Mouse (Mus musculus): ENCODE results near the gene Aacs. TPM values are rescaled to one million over a fixed set of nuclear protein-coding genes. Genes with fewer than 3 reads are reported as not detected.
"Not testable (repeated sequence)": the region's sequence is repeated elsewhere in the genome, so short reads cannot be mapped to it uniquely, and the experiment has no call there.

The Aacs gene
- 37.7 and 39.8 TPM in 2 replicates for polyA plus RNA-seq (2014; fragmentation: Nextera tagmentation; extraction: Ambion mirVana)

DNA sequence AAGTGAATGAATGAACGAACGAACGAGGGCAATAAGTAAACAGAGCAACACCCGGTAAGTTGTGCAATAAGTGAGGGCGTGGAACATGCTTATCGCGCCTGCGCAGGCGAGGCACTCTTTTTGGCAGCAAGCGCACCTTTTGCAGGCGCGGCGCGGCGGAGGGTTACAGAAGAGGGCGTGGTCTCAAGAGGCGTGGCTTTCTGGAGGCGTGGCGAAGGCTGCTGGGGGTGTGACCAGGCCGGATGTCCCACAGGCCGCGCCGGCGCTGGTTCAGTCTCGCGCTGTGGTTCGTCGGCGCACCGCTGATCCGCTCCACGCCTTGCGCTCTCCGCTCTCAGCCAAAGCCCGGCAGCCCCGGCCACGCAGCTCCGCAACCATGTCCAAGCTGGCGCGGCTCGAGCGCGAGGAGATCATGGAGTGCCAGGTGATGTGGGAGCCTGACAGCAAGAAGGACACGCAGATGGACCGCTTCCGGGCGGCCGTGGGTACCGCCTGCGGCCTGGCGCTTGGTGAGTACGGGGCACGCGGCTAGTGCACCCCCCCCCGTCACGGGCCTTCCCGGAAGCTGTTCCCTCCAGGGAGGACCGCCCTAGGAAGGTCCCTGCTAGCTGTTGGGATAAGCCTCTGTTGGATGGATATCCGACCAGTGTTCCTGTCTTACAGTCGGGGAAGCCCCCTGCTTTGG lies at the start of gene Aacs:
Gene Aacs, plus strand, starts transcription at position 214 of the 685 bp plus-strand sequence.
- peak within 1 kb of the TSS; percentile 70 for H3K9ac ChIP-seq (ENCODE audit: low read depth, low read length)
- WGBS: under 1% methylated on average over 40 of the region's 60 CpGs

GRCm38 (mm10) chr5:125426343-125426742 lies 49.3 kb upstream of the Aacs start:
- Histone ChIP-seq H3K4me1 (ENCODE audit: control insufficient read depth, insufficient read depth, low read length) (no peaks in the 10 kb centered on the region), H3K4me3 (ENCODE audit: low read depth, low read length) (no peak overlapping the region), H3K36me3 (ENCODE audit: control insufficient read depth, insufficient read depth, low read length) (peaks cover 99% of the 10 kb centered on the region), H3K27me3 (replicated peaks; ENCODE audit: control insufficient read depth, insufficient read depth, low read length) (no peaks in the 10 kb centered on the region), H3K4me2 (ENCODE audit: low read depth, low read length) (no peak overlapping the region), H3K9me3 (ENCODE audit: control insufficient read depth, low read length) (no peaks in the 10 kb centered on the region), H3K9ac (ENCODE audit: low read depth, low read length) (no peak overlapping the region), H3K27ac (replicated peaks; ENCODE audit: low read depth, low read length) (no peak overlapping the region)
- ATAC-seq (ENCODE audit: low read depth) (no peak), DNase-seq (ENCODE audit: low spot score) (no peak)
- WGBS: 95% methylated on average over 10 of the region's 10 CpGs

More for the DNA sequence above, at the start of gene Aacs:
- Histone ChIP-seq H3K27me3 (replicated peaks; ENCODE audit: control insufficient read depth, insufficient read depth, low read length) (no peaks in the 10 kb centered on the region), H3K9me3 (ENCODE audit: control insufficient read depth, low read length) (no peaks in the 10 kb centered on the region), H3K4me1 (ENCODE audit: control insufficient read depth, insufficient read depth, low read length) (peaks cover 14% of the 10 kb centered on the region; the same call in 1 of the 2 replicates), H3K27ac (replicated peaks; ENCODE audit: low read depth, low read length) (peak within 1 kb of the TSS; percentile 22; the same call in 1 of the 2 replicates), H3K36me3 (ENCODE audit: control insufficient read depth, insufficient read depth, low read length) (0 out of 2 replicates have a peak, but pooled peaks cover 4% of the 10 kb centered on the region), H3K4me3 (ENCODE audit: low read depth, low read length) (peak within 1 kb of the TSS; percentile 65), H3K4me2 (ENCODE audit: low read depth, low read length) (peak within 1 kb of the TSS; percentile 70)
- DNase-seq (ENCODE audit: low spot score) (peak; percentile 97), ATAC-seq (ENCODE audit: low read depth) (peak; percentile 94)

GRCm38 (mm10) chr5:125432324-125432723 lies 43.3 kb upstream of the Aacs start:
- peaks cover 45% of the 10 kb centered on the region for H3K36me3 ChIP-seq (ENCODE audit: control insufficient read depth, insufficient read depth, low read length)
- not testable (repeated sequence) for H3K4me2 ChIP-seq (ENCODE audit: low read depth, low read length); DNase-seq (ENCODE audit: low spot score); H3K27ac ChIP-seq (replicated peaks; ENCODE audit: low read depth, low read length); H3K4me3 ChIP-seq (ENCODE audit: low read depth, low read length); H3K27me3 ChIP-seq (replicated peaks; ENCODE audit: control insufficient read depth, insufficient read depth, low read length); ATAC-seq (ENCODE audit: low read depth); H3K4me1 ChIP-seq (ENCODE audit: control insufficient read depth, insufficient read depth, low read length); H3K9me3 ChIP-seq (ENCODE audit: control insufficient read depth, low read length); H3K9ac ChIP-seq (ENCODE audit: low read depth, low read length)
- WGBS: 95% methylated on average over 2 of the region's 2 CpGs

DNA sequence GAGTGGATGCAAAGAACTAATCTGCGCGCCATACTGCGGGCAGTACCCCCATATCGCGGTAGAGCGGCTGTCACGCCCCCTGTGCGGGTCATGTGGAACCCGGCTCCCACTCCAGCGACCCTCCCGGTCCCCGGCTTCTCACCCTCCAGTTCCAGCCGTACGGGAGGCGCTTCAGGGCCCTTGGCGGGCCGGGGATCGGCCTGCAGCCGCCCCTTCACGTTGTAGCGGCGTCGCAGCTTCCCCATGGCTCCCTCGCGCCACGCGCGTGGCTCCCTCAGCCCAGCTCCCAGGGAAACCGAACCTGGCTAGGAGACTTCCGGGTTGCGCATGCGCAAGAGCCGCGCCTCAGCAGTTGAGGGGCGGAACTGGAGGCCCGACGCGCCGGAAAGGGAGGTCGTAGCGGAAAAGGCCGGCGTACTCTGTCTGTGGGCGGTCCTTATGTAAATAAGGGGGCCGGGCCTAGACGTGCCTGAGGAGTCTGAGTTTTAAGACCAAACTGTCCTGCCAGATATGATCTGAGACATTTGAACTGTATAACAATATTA lies 41.7 kb upstream of the Aacs start, which contains the start of gene Dhx37:
Gene Dhx37, minus strand, starts transcription at position 329 of the 545 bp plus-strand sequence.
- Histone ChIP-seq H3K9ac (ENCODE audit: low read depth, low read length) (peak within 1 kb of the TSS; percentile 88), H3K4me1 (ENCODE audit: control insufficient read depth, insufficient read depth, low read length) (peaks cover 7% of the 10 kb centered on the region), H3K4me2 (ENCODE audit: low read depth, low read length) (peak within 1 kb of the TSS; percentile 92), H3K4me3 (ENCODE audit: low read depth, low read length) (peak within 1 kb of the TSS; percentile 79), H3K27me3 (replicated peaks; ENCODE audit: control insufficient read depth, insufficient read depth, low read length) (no peaks in the 10 kb centered on the region), H3K36me3 (ENCODE audit: control insufficient read depth, insufficient read depth, low read length) (peaks cover 30% of the 10 kb centered on the region), H3K9me3 (ENCODE audit: control insufficient read depth, low read length) (no peaks in the 10 kb centered on the region), H3K27ac (replicated peaks; ENCODE audit: low read depth, low read length) (peak within 1 kb of the TSS; percentile 39; the same call in 1 of the 2 replicates)
- peak; percentile 99 for ATAC-seq (ENCODE audit: low read depth)
- peak; percentile 98 for DNase-seq (ENCODE audit: low spot score)
- 0% methylated on average over 32 of the region's 46 CpGs for WGBS

GRCm38 (mm10) chr5:125434347-125434746 lies 41.3 kb upstream of the Aacs start:
- not testable (repeated sequence) for H3K9ac ChIP-seq (ENCODE audit: low read depth, low read length); H3K9me3 ChIP-seq (ENCODE audit: control insufficient read depth, low read length); H3K4me1 ChIP-seq (ENCODE audit: control insufficient read depth, insufficient read depth, low read length); H3K27ac ChIP-seq (replicated peaks; ENCODE audit: low read depth, low read length); DNase-seq (ENCODE audit: low spot score); H3K27me3 ChIP-seq (replicated peaks; ENCODE audit: control insufficient read depth, insufficient read depth, low read length); ATAC-seq (ENCODE audit: low read depth)
- peak overlapping the region; percentile 79 for H3K4me3 ChIP-seq (ENCODE audit: low read depth, low read length)
- 60% methylated on average over 15 of the region's 15 CpGs for WGBS
- peaks cover 25% of the 10 kb centered on the region for H3K36me3 ChIP-seq (ENCODE audit: control insufficient read depth, insufficient read depth, low read length)
- peak overlapping the region; percentile 92 for H3K4me2 ChIP-seq (ENCODE audit: low read depth, low read length)

- Histone ChIP-seq H3K9ac (ENCODE audit: low read depth, low read length) (peak overlapping the region; percentile 89), H3K27me3 (replicated peaks; ENCODE audit: control insufficient read depth, insufficient read depth, low read length) (no peaks in the 10 kb centered on the region), H3K27ac (replicated peaks; ENCODE audit: low read depth, low read length) (peak overlapping the region; percentile 67; the same call in 1 of the 2 replicates), H3K9me3 (ENCODE audit: control insufficient read depth, low read length) (no peaks in the 10 kb centered on the region), H3K36me3 (ENCODE audit: control insufficient read depth, insufficient read depth, low read length) (no peaks in the 10 kb centered on the region), H3K4me3 (ENCODE audit: low read depth, low read length) (peak overlapping the region; percentile 94), H3K4me1 (ENCODE audit: control insufficient read depth, insufficient read depth, low read length) (peaks cover 4% of the 10 kb centered on the region), H3K4me2 (ENCODE audit: low read depth, low read length) (peak overlapping the region; percentile 89)
- DNase-seq (ENCODE audit: low spot score) (peak; percentile 19), ATAC-seq (ENCODE audit: low read depth) (no peak)
- 5% methylated on average over 7 of the region's 7 CpGs for WGBS
Observed at GRCm38 (mm10) chr5:125440583-125441233, 34.9 kb upstream of the Aacs start.

DNA sequence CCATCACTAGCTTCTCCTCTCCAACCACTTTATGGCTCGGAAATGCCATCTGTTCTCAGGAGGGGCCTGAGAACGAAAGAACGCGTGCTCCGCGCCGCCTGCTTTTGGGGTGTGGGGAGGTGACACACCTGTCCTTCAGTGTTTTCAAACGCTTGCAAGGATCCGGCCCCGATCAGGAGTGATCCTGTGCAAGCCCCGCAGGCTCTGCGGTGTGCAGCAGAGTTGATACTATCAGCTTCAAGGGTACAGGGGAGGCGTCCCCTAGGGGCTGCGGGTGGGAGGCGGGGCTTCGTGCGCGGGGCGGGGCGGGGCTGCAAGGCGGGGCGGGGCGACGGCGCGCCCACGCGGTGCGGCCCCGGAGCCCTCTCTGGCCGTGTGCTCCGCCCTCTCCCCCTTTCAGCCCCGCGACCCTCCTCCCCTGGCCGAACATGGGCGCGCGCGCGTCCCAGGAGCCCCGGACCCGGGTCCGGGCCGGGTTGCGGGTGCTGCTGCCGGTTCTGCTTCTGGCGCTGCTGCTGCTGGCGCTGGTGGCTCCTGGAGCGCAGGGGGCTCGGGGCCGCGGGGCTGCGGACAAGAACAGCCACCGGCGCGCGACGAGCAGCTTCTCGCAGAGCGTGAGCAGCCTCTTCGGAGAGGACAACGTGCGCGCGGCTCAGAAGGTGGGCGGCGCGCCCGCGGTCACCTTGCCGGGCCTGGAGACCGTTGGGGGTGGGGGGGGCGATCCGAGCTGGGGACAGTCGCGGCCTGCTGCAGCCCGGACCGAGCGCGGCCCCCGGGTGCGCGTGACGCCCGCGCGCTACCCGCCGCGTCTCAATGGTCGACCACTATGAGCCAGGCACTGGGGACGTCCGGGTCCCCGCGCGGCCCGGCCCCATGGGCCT lies 34.1 kb upstream of the Aacs start, which contains the start of gene Bri3bp:
Gene Bri3bp, plus strand, starts transcription at position 335 of the 881 bp plus-strand sequence.
- no peaks in the 10 kb centered on the region for H3K36me3 ChIP-seq (ENCODE audit: control insufficient read depth, insufficient read depth, low read length)
- H3K27ac ChIP-seq (replicated peaks; ENCODE audit: low read depth, low read length): peak within 1 kb of the TSS; percentile 67
- peak within 1 kb of the TSS; percentile 89 for H3K9ac ChIP-seq (ENCODE audit: low read depth, low read length)
- no peaks in the 10 kb centered on the region for H3K9me3 ChIP-seq (ENCODE audit: control insufficient read depth, low read length)
- peak; percentile 82 for DNase-seq (ENCODE audit: low spot score)
- ATAC-seq (ENCODE audit: low read depth): peak; percentile 93
- H3K4me1 ChIP-seq (ENCODE audit: control insufficient read depth, insufficient read depth, low read length): peaks cover 4% of the 10 kb centered on the region
- H3K4me2 ChIP-seq (ENCODE audit: low read depth, low read length): peak within 1 kb of the TSS; percentile 89
- WGBS: under 1% methylated on average over 18 of the region's 97 CpGs
- peak within 1 kb of the TSS; percentile 94 for H3K4me3 ChIP-seq (ENCODE audit: low read depth, low read length)
- no peaks in the 10 kb centered on the region for H3K27me3 ChIP-seq (replicated peaks; ENCODE audit: control insufficient read depth, insufficient read depth, low read length)

Measured in embryonic facial prominence, embryonic 14.5 days (tissue).